Mouse (Mus musculus) brain, embryonic 18.5 days (tissue): Measurements from ENCODE around the gene Prom1.
"Not testable (repeated sequence)": the region's sequence is repeated elsewhere in the genome, so short reads cannot be mapped to it uniquely, and the experiment has no call there.

Source experiments
- DNase-seq: peaks from one replicate; pipeline ENCODE4 v3.0.0-alpha.2; 2012; ENCODE audit warnings: low read depth, low spot score

Gene Prom1

GRCm38 (mm10) chr5:44101231-44102110 lies at the start of gene Prom1:
Gene Prom1 (minus strand): TSS chr5:44102032.
- no peak for DNase-seq

- no peak for DNase-seq
These were observed 45.9 kb upstream of the Prom1 start for GRCm38 (mm10) chr5:44147732-44148131.

GRCm38 (mm10) chr5:44146437-44147332 lies 44.9 kb upstream of the Prom1 start:
- no peak for DNase-seq

- no peak for DNase-seq
These were observed 41.8 kb upstream of the Prom1 start for GRCm38 (mm10) chr5:44143467-44144235.

- no peak for DNase-seq
These were observed 25.7 kb upstream of the Prom1 start for GRCm38 (mm10) chr5:44127487-44127886.

- not testable (repeated sequence) for DNase-seq
These were observed 24.7 kb upstream of the Prom1 start for GRCm38 (mm10) chr5:44126574-44126973.

GRCm38 (mm10) chr5:44121390-44121789 lies 19.6 kb upstream of the Prom1 start:
- DNase-seq, result no peak

- no peak for DNase-seq
These were observed 11.3 kb upstream of the Prom1 start for GRCm38 (mm10) chr5:44113138-44113537.

GRCm38 (mm10) chr5:44109121-44109520 lies 7.3 kb upstream of the Prom1 start:
- DNase-seq, result no peak

GRCm38 (mm10) chr5:44108125-44108524 lies 6.3 kb upstream of the Prom1 start:
- DNase-seq, result no peak

- no peak for DNase-seq
These were observed 3.4 kb upstream of the Prom1 start for GRCm38 (mm10) chr5:44105192-44105591.

GRCm38 (mm10) chr5:44104686-44105085 lies 2.9 kb upstream of the Prom1 start:
- DNase-seq, result no peak

- DNase-seq, result no peak
These were observed 2.3 kb upstream of the Prom1 start for GRCm38 (mm10) chr5:44104120-44104519.

- no peak for DNase-seq
These were observed 1.3 kb upstream of the Prom1 start for GRCm38 (mm10) chr5:44103121-44103520.

- peak; percentile 22 for DNase-seq
These were observed 1.1 kb downstream of the Prom1 start for GRCm38 (mm10) chr5:44100544-44101230.

GRCm38 (mm10) chr5:44100187-44100543 lies 1.7 kb downstream of the Prom1 start:
- peak; percentile 16 for DNase-seq

- no peak for DNase-seq
These were observed 4.8 kb downstream of the Prom1 start for GRCm38 (mm10) chr5:44096996-44097395.

- no peak for DNase-seq
These were observed 5.7 kb downstream of the Prom1 start for GRCm38 (mm10) chr5:44096106-44096505.

GRCm38 (mm10) chr5:44095697-44096096 lies 6.1 kb downstream of the Prom1 start:
- no peak for DNase-seq

- DNase-seq, result no peak
These were observed 14.8 kb downstream of the Prom1 start for GRCm38 (mm10) chr5:44087034-44087433.

GRCm38 (mm10) chr5:44085871-44086270 lies 16.0 kb downstream of the Prom1 start:
- DNase-seq, result no peak
